Mouse (Mus musculus): ENCODE data around the gene Gm10840. TPM values are rescaled to one million over a fixed set of nuclear protein-coding genes. Genes with fewer than 3 reads are reported as not detected.

The Gm10840 gene
- polyA plus RNA-seq, 1 experiment from 2014 or later: not detected

DNA sequence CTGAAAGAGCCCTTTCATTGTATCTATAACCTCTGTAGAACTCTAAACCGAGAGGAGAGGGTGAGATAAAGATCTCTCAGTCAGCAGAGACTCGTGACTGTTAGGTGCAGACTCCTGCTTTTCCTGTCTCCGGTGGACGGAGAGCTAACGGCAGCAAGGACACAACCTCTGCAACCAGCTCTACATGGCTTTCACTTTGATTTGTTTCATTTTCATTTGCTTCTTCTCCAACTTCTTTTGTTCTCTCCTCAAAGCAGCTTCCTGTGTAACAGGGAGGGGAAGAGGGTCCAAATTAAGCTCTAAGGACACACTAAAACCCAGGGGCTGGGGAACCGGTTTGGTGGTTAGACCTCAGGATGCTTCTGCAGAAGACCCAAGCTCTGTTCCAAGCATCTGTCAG lies 40.1 kb downstream of the Gm10840 start:
- Histone ChIP-seq H3K4me2 (no peak overlapping the region), H3K4me1 (peaks cover 8% of the 10 kb centered on the region), H3K27ac (replicated peaks) (0 out of 2 replicates have a peak overlapping the region, but pooled peaks have one; percentile 5), H3K9me3 (no peaks in the 10 kb centered on the region), H3K9ac (no peak overlapping the region), H3K27me3 (replicated peaks) (no peaks in the 10 kb centered on the region), H3K4me3 (no peak overlapping the region), H3K36me3 (peaks cover 86% of the 10 kb centered on the region)
- no peak for ATAC-seq (ENCODE audit: extremely low read depth, insufficient number of reproducible peaks, low FRiP score, low TSS enrichment)
- WGBS: 63% methylated on average over 6 of the region's 6 CpGs

DNA sequence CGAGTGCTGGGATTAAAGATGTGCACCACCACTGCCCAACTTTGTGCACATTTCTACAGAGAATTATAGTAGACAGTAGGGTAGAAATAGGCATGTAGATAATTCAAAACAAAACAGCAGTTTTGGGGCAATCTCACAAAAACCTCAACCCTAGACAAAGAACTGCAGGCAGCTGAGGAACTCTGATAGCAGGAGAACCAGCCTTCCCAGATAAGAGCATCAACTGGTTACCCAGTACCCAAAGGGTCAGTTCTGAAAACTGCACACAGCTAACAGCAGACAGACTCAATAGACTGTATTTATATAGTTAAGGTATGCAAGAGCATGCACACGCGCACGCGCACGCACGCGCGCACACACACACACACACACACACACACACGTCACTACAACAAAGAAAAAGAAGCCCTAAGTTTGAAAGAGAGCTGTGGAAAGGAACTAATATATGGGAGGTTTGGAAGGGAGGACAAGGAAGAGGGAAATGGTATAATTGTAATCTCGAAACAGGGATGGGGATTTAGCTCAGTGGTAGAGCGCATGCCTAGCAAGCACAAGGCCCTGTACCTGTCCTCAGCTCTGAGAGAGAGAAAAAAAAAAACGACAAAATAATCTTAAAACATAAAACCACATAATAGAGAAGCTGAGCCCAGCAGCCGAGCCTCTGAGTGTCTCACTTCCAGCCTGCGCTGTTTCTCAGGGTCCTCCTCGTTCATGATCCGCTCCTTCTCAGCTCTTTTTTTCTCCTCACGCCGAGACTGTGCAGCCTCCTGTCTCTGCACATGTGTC lies 40.9 kb downstream of the Gm10840 start:
- no peak for ATAC-seq (ENCODE audit: extremely low read depth, insufficient number of reproducible peaks, low FRiP score, low TSS enrichment)
- Histone ChIP-seq H3K4me2 (no peak overlapping the region), H3K4me1 (0 out of 2 replicates have a peak, but pooled peaks cover 3% of the 10 kb centered on the region), H3K9ac (no peak overlapping the region), H3K27me3 (replicated peaks) (no peaks in the 10 kb centered on the region), H3K36me3 (peaks cover 90% of the 10 kb centered on the region), H3K27ac (replicated peaks) (0 out of 2 replicates have a peak overlapping the region, but pooled peaks have one; percentile 9), H3K9me3 (no peaks in the 10 kb centered on the region), H3K4me3 (no peak overlapping the region)
- 88% methylated on average over 19 of the region's 19 CpGs for WGBS

DNA sequence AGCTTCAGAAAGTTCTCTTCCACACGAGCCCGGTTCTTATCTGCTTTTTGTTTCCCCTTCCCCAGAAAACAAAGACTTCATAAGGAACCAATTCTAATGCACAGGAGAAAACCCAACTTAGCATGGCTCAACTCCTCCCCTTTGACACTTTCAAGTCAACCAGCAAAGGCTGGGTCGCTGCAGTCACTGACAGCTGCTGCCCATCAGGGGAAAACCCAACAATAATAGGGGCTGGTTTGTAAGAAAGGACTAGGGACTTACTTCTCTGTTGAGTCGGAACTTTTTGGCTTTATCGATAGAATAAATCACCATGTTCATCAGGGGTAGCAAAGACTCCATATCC lies 41.4 kb downstream of the Gm10840 start, which contains the start of gene Strada:
Gene Strada (minus strand): TSS at position 46 of the 343 bp plus-strand sequence.
- WGBS: 61% methylated on average over 5 of the region's 5 CpGs
- Histone ChIP-seq H3K4me1 (0 out of 2 replicates have a peak, but pooled peaks cover 3% of the 10 kb centered on the region), H3K27ac (replicated peaks) (0 out of 2 replicates have a peak within 1 kb of the TSS, but pooled peaks have one; percentile 9)

More for the DNA sequence above, 41.4 kb downstream of the Gm10840 start, which contains the start of gene Strada:
- no peak within 1 kb of the TSS for H3K4me2 ChIP-seq
- H3K9me3 ChIP-seq: no peaks in the 10 kb centered on the region
- H3K9ac ChIP-seq: no peak within 1 kb of the TSS
- H3K27me3 ChIP-seq (replicated peaks): no peaks in the 10 kb centered on the region
- ATAC-seq (ENCODE audit: extremely low read depth, insufficient number of reproducible peaks, low FRiP score, low TSS enrichment): no peak
- peaks cover 90% of the 10 kb centered on the region for H3K36me3 ChIP-seq
- H3K4me3 ChIP-seq: no peak within 1 kb of the TSS

Other genes starting within 250 kb of the Gm10840 start
- gene Cyb561, start 207.5 kb upstream of the Gm10840 start, polyA plus RNA-seq (2015; fragmentation: Nextera tagmentation; extraction: Ambion mirVana): 4.6 and 5.2 TPM in 2 replicates
- gene Ace, start 192.9 kb upstream of the Gm10840 start, polyA plus RNA-seq (2015; fragmentation: Nextera tagmentation; extraction: Ambion mirVana): 0.96 and 1.1 TPM in 2 replicates
- gene Ace3, start 166.2 kb upstream of the Gm10840 start, polyA plus RNA-seq (2015; fragmentation: Nextera tagmentation; extraction: Ambion mirVana): not detected in 2 replicates
- gene Kcnh6, start 152.7 kb upstream of the Gm10840 start, polyA plus RNA-seq (2015; fragmentation: Nextera tagmentation; extraction: Ambion mirVana): 0.13 and 0.17 TPM in 2 replicates
- 43.0 and 43.8 TPM in 2 replicates for gene Dcaf7, start 124.0 kb upstream of the Gm10840 start, polyA plus RNA-seq (2015; fragmentation: Nextera tagmentation; extraction: Ambion mirVana)
- 9.0 and 11.0 TPM in 2 replicates for gene Taco1, start 94.8 kb upstream of the Gm10840 start, polyA plus RNA-seq (2015; fragmentation: Nextera tagmentation; extraction: Ambion mirVana)
- gene Map3k3, start 76.2 kb upstream of the Gm10840 start, polyA plus RNA-seq (2015; fragmentation: Nextera tagmentation; extraction: Ambion mirVana): 20.5 and 21.3 TPM in 2 replicates
- 119 TPM in 2 replicates for gene Limd2, start within 50 bp of the Gm10840 start, polyA plus RNA-seq (2015; fragmentation: Nextera tagmentation; extraction: Ambion mirVana)
- 18.9 and 20.4 TPM in 2 replicates for gene Strada, start 41.3 kb downstream of the Gm10840 start, polyA plus RNA-seq (2015; fragmentation: Nextera tagmentation; extraction: Ambion mirVana)
- 79.6 and 81.5 TPM in 2 replicates for gene Ccdc47, start 55.5 kb downstream of the Gm10840 start, polyA plus RNA-seq (2015; fragmentation: Nextera tagmentation; extraction: Ambion mirVana)
- gene Ddx42, start 56.1 kb downstream of the Gm10840 start, polyA plus RNA-seq (2015; fragmentation: Nextera tagmentation; extraction: Ambion mirVana): 43.5 and 46.7 TPM in 2 replicates
- gene Ftsj3, start 95.2 kb downstream of the Gm10840 start, polyA plus RNA-seq (2015; fragmentation: Nextera tagmentation; extraction: Ambion mirVana): 36.6 and 37.4 TPM in 2 replicates
- gene Psmc5, start 95.3 kb downstream of the Gm10840 start, polyA plus RNA-seq (2015; fragmentation: Nextera tagmentation; extraction: Ambion mirVana): 229 and 256 TPM in 2 replicates
- gene Smarcd2, start 112.1 kb downstream of the Gm10840 start, polyA plus RNA-seq (2015; fragmentation: Nextera tagmentation; extraction: Ambion mirVana): 17.9 and 20.4 TPM in 2 replicates
- 0.06 and 0.13 TPM in 2 replicates for gene Tcam1, start 115.8 kb downstream of the Gm10840 start, polyA plus RNA-seq (2015; fragmentation: Nextera tagmentation; extraction: Ambion mirVana)
- gene Gh, start 141.0 kb downstream of the Gm10840 start, polyA plus RNA-seq (2015; fragmentation: Nextera tagmentation; extraction: Ambion mirVana): not detected in 2 replicates
- 1.2 TPM in 2 replicates for gene Cd79b, start 153.9 kb downstream of the Gm10840 start, polyA plus RNA-seq (2015; fragmentation: Nextera tagmentation; extraction: Ambion mirVana)
- 0.03 and 0.08 TPM in 2 replicates for gene Scn4a, start 192.4 kb downstream of the Gm10840 start, polyA plus RNA-seq (2015; fragmentation: Nextera tagmentation; extraction: Ambion mirVana)
- gene Prr29, start 204.6 kb downstream of the Gm10840 start, polyA plus RNA-seq (2015; fragmentation: Nextera tagmentation; extraction: Ambion mirVana): 0.15 and 0.27 TPM in 2 replicates
- 77.7 and 86.1 TPM in 2 replicates for gene Icam2, start 227.2 kb downstream of the Gm10840 start, polyA plus RNA-seq (2015; fragmentation: Nextera tagmentation; extraction: Ambion mirVana)